Mouse (Mus musculus) NIH3T3 (cell line): ENCODE measurements at regions not wholly inside any gene's neighbourhood (a gene's known extent, or its start where the extent isn't known, plus 50 kb on each side); places are given as distances from the start of the nearest gene placed in this dataset.

Experiments
- DNase-seq: peaks from one replicate; pipeline ENCODE4 v3.0.0-alpha.2; 2012; ENCODE audit warnings: low read depth

DNA sequence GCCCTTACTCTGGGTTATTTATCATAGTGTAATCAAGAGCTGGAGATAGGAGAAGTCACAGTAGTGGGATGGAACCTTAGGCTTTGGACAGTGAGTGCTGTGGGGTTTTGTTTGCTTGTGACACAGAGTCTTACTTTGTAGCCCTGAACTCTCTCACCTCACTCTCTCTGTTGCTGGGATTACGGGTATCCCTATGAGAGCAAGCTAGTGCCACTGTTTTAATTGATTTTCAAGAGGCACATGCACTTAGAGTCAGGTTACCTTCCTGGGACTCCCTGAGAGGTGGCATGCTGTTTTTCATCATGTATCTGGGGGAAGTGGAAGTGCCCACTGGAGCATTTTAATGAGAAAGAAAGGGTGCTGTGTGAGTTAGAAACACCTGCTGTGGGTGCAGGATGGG lies 306.0 kb upstream of the Kazn start:
- DNase-seq: no peak

GRCm38 (mm10) chr4:142544736-142545135 lies 305.5 kb upstream of the Kazn start:
- no peak for DNase-seq

DNA sequence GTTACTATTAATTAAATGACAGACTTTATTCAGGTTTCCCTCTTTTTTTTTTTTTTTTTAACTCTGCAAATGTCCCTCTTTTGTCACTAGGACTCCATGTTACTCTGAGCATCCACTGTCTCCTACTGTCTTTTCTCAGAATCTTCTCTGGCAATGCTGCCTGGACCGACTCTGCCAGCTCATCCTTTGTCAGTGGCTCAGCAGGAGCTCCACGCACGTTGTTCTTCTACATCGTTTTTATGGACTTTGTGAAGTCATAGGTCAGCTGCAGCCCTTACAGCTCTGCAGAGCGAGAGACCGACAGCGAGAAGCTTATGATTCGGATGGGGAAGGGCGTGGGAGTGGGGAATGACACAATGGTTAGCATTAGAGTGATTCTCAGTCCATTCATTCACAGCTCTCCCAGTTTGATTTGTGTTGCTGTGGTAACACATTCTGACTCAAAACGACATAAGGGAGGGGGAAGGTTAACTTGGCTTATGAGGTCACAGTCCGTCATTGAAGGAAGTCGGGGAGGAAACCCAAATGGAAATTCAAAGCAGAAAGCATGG lies 300.1 kb upstream of the Kazn start:
- no peak for DNase-seq

- no peak for DNase-seq
These were observed 287.9 kb upstream of the Kazn start for GRCm38 (mm10) chr4:142527080-142527479.

DNA sequence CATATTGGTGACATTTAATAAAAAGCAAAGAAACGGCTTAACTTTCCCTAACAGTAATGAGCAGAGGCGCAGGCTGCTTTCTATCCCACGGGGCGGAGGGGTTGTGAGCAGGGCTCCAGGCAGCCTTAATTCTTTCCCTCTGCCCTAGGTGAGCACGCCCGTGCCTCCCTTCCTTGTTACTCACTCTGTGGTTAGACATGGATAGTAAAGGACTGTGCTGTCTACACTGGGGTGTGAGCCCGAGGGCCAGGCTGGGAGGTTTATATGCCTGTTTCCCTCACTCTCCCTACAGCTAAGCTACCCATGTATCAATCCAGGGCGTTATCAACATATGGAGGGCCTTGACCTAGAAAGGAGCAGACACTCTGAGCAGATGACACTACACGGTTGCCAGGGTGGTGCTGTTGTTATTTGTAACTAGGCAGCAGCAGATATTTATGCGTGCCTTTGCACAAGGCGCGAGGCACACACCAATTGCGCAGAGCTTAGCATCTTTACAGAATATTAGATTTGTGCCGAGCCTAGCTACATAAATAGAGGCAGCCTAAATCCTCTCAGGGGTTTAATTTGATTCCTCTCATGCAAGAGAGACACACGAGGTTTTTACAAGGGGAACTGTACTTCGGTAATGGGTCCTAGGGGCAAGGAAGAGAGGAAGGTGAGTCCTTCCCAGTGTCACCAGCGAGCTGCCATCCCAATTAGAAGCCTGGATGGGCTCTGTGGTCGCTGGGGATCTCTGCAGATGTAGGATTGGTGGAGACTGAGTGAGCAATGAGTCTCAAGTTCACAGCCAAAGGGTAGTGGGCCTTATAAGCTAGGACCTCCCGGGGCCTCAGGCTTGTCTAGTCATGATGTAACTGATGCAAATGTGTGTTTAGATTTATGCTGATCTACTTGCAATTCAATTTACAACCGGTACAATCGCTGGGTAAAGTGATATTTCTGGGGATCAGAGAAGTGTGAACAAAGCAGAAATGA lies 278.6 kb upstream of the Kazn start:
- DNase-seq: no peak

- DNase-seq: no peak
These were observed 275.6 kb upstream of the Kazn start for GRCm38 (mm10) chr4:142514751-142515150.

- no peak for DNase-seq
These were observed 270.2 kb upstream of the Kazn start for GRCm38 (mm10) chr4:142509386-142509785.

DNA sequence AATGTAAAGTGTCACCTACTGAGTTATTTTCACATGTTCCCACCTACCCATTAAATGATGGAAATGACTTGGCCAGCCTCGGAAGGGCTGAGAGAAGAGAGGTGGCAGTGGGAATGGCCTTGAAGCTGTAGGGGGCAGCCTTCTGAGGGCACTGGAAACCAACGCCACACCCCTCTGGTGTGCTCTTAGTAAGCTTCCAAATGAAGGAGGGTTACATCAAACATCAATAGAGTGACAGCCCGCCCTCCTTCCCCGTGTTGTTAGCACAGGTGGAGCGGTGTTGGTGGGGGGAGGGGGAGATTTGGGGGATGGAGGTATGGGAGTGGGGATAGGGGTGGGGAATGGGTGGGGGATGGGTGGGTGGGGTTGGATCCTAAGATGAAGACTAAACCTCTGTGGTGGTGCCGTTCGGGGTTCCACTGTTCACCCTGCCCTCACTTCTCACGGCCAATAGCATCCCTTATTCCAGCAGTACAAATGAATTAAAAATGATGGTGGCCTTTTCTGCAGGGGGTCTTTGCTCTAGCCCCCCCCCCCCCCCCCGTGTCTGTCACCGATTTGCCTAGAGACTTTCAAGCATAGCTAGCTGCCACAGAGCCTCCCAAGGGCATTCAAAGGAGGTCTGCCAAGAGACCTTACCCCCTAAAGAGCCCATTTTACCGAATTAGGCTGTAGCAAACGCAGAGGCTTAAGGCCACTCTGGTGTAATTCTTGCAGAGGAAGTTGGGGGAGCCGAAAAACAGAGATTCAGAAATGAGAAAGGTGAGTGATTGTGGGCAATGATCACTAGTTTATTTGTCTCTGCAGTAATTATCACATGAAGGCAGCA lies 267.4 kb upstream of the Kazn start:
- DNase-seq: no peak

DNA sequence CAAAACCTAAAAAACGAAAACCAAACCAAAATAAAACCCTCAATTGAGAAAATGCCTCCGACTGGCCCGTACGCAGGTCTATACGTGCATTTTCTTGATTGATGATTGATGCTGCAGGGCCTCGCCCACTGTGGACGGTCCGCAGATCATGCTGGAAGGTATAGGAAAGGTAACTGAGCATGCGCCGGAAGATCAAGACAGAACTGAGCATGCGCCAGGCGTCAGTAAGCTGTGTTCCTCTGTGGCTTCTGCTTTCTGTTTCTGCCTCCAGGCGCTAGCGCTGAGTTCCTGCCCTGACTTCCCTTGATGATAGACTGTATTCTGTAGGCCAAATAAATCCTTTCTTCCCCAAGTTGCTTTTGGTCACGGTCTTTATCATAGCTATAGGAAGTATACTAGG lies 264.6 kb upstream of the Kazn start:
- DNase-seq: no peak

- DNase-seq: no peak
These were observed 262.0 kb upstream of the Kazn start for GRCm38 (mm10) chr4:142501177-142501576.

DNA sequence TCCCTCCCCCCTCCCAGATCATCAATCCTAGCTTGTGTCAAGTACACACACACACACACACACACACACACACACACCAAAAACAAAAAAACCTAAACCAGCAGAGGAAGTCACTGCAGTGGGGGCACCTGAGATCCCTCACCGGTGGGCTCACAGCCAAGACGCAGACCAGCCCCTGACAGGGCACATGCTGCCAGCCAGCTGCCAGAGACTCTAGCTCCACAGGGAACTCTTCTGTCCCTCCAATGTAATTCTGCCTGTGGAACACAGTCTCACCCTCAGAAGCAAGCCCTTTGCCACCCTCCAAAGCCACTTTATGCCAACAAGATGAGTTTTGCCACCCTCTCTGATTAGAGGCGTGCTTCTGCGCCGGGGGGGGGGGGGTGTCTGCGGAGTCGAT lies 261.3 kb upstream of the Kazn start:
- no peak for DNase-seq

DNA sequence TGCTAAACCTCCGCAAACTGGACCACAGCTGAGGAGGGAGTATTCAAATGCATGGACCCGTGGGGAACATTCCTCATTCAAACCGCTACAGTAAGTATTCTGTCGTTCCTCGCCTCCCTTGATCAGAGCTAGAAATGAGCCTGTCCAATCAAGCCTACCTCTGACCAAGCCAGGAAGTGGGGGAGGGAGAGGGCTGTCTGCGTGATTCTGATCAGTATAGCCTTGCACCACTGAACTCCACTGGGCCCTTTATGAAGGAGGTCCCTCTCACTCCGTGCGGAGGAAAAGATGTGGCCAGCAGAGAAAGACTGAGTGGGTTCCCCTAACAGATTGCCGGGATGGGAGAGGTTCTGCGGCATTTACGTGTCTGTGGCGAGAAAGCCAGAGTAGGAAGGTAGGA lies 257.4 kb upstream of the Kazn start:
- DNase-seq: no peak

GRCm38 (mm10) chr4:142492926-142493492 lies 253.8 kb upstream of the Kazn start:
- no peak for DNase-seq

- no peak for DNase-seq
These were observed 246.7 kb upstream of the Kazn start for GRCm38 (mm10) chr4:142485784-142486423.

GRCm38 (mm10) chr4:142475632-142476031 lies 236.4 kb upstream of the Kazn start:
- no peak for DNase-seq

DNA sequence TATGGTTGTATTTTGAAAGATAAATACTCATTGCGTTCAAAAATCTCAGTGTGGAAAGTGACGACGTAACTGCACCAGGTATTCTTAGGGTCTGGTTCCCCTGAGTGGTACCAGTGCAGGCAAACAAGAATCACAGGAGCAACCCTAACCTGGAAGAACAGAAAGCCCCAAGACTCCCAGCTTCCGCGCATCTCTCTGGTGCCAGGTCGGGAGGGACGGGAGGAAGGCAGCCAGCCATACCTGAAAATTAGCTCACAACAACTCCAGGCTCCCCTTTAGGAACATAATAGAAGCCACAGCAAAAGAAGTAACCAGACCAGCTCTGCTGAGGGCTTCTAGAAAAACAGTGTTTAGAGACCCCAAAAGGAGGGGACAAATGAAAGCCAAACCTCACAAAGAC lies 235.4 kb upstream of the Kazn start:
- no peak for DNase-seq

DNA sequence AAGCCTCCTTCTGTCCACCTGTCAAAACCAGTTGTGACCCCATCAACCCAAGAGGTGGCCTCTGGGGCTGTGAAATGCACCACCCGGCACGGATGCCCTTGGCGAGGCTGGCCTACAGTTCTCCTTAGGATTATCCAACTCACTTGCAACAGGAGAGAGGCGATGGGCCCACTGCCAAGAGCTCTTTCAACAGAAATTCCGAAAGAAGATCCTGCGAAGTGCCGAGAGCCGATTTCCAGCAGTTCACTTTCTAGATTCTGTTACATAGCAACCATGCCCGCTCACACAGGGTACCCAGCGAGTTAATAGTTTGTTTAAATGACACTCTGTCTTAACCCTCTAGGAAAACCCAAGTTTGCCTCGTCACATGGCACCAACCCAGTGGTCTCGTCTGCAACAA lies 234.8 kb upstream of the Kazn start:
- no peak for DNase-seq

DNA sequence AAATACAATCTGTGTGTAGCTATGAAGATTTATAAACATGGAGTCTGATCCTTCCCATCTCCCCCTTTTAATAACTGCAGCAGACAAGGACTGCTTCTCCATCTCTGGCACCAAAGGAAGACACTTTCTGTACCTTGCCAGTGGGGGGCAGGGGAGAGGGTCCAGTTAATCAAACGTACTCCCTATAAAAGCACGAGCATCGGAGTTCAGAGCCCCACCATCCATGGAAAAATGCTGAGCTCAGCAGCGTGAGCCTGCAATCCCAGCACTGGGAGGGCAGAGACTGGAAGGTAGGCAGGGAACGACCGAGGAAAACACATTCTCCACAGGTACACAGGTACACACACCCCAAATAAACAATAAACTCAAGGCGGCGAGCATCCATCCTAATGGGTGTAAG lies 234.1 kb upstream of the Kazn start:
- no peak for DNase-seq

DNA sequence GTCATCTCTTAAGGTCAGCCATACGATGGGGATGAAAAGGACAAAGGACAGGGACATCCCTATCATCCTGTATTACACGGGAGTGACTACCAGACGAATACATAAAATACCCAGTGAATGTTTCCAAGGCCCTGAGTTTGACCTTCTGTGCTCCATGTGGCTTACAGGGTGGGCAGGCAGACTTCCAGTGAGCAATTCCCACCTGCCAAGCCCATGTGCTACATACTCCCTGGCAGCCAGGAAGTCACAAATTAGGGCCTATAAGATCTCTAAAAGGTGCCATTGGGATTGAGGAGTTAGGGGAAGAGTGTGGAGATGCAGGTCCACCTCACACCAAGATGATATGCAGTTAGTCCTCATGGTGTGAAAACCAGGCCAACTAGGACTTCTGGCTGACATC lies 233.1 kb upstream of the Kazn start:
- no peak for DNase-seq

DNA sequence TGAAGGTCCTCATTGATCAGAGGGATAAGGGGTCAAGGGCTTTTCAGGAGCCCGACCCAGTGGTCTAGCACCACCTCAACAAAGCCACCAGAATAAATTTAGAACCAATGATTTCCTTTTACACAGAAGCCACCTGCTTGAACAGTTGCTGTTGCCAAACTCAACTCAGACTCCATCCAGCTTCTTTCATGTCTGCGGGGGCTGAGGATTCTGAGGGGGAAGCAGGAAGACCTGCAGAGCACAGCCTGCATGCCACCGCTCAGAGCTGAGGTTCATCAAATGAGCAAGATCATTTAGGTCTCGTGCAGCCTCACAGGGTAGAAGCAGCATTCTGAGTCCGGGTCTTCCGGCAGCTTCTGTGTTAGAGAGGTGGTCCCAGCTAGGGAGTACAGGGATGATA lies 231.6 kb upstream of the Kazn start:
- no peak for DNase-seq

- no peak for DNase-seq
These were observed 228.7 kb upstream of the Kazn start for GRCm38 (mm10) chr4:142467920-142468319.

DNA sequence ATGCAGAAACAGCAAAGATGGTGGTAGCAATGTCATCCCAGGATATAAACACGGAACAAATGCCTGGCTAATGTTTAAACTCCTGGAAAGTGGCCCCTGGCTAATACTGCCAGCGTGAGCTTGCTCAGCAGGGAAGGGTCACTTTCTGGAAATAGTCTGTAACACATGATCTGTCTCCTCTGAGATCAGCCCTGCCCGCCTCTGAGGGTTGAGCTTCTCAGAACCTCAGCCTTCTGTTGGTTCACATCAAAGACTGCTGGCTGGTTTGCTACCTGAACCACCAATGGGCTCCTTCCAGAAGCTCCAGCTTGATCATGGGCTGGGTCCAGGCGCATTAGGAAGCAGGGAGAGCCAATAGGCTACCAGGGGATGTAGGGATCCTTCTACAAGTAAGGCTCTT lies 226.0 kb upstream of the Kazn start:
- no peak for DNase-seq
